Mouse (Mus musculus) telencephalon, adult 2 months (tissue): ENCODE results near the gene Hpdl.
"Not testable (repeated sequence)": the region's sequence is repeated elsewhere in the genome, so short reads cannot be mapped to it uniquely, and the experiment has no call there.

Source experiments
- DNase-seq: peaks from one replicate; pipeline ENCODE4 v3.0.0-alpha.2; 2011; ENCODE audit warnings: low read depth, low spot score

Hpdl gene

DNA sequence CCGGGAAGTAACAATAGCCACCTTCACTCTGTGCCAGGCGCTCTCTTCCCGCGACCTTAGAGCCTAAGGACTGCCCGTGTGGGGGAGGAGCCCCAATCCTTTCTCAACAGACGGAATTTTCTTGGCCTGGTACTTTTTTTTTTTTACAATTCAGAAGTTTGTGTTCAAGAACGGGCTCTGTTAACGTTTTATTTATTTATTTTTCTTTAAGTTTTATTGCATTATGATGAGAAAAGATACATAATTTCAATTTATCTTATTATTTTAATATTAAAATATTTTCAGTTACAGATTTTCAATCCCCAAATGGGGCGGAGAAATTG lies at the start of gene Hpdl:
TSS of gene Hpdl (minus strand) at position 14 of the 323 bp plus-strand sequence.
- DNase-seq: no peak

DNA sequence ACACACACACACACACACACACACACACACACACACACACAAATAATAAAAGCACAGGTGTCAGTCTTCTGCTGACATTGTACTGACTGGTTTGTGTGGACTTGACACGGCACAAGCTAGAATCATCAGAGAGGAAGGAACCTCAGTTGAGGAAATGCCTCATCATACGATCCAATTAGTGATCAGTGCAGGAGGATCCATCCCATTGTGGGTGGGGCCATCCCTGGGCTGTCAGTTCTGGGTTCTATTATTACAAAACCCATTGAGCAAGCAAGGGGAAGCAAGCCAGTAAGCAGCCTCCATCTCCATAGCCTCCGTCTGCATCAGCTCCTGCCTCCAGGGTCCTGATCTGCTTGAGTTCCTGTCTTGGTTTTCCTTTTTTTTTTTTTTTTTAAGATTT lies 48.4 kb upstream of the Hpdl start:
- no peak for DNase-seq

DNA sequence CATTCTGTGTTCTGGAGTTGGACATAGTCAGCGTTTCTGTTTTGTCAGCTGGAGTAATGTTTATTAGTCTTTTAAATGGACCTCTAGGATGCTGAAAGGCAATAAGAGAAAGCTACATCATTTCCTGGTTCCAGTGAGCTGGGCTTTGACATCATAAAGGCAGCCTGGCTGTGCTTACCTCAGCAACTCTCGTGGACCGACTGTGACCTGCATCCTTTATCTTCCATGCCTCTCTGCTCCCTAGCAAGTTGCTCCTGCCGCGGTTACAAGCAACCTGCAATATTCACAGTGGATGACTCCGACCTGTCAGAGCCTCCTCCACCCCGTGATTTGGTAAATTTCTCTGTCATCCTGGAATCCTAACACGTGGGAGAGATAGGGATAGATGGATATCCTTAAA lies 40.5 kb upstream of the Hpdl start:
- no peak for DNase-seq

DNA sequence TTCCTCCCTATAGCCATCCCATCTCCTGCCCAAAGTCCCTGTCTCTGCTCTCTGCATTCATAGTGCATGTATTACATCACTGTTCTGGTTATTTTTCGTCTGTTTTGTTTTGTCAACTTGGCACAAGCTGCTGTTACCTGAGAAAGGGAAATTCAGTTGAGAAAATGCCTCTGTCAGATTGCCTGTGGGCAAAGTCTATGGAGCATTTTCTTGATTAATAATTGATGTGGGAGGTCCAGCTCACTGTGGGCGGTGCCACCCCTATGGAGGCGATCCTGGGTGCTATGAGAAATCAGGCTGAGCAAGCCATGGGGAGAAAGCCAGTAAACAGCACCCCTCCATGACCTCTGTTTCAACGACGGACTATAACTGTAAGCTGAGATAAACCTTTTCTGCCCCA lies 38.2 kb upstream of the Hpdl start:
- no peak for DNase-seq

DNA sequence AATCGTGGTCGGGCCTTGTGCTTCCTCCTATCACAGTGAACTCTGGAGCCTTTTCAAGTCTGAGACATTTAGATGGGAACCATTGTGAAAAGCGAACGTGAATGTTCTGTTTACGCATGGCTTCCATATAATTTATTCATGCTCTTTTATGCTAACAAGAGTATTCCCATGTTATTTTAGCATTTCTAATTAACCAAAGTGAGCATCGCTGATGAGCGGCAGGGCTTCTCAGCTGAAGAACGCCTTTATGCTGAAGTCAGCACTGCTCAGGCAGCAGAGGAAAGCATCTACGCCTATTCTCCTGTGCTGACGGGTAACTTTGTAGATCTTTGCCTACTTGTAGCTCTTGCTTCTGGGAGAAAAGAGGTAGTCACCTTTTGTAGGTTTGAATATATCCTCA lies 35.7 kb upstream of the Hpdl start:
- DNase-seq: no peak

DNA sequence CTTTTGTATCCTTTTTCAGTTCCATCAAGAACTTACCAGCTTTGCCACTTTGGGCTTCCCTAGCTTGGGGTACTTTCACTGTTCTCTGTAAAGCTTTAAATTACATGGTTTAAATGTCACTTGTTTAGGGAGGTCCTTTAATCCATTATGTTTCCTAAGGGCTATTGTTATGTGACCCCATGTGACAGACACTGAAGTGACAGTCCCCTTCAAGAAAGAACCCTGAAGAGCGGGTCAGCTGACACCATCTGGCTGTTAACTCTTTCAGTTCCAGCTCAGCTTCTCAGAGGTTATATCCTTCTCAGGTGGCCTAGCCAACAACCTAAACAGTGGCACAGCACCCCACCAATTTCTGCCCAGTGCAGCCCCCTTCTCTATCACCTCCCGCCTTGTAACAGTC lies 32.8 kb upstream of the Hpdl start:
- no peak for DNase-seq

DNA sequence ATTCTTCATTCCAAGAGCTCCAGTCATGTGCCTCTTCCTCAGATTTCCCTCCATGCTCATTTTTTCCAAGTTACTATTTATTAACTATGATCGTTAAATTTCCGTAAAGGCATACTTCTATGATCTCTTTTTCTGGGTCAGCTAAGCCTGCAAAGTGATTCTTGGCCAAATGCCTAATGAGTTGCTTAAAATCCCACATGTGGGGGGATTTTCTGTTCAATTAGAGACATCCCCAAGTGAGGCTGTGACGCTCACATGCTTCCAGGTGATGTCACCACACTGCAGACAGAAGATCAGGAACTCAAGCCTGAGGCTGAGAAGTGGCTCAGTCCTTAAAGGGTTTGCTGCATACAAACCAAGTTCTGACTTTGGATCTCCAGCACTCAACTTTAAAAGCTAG lies 28.4 kb upstream of the Hpdl start:
- DNase-seq: no peak

DNA sequence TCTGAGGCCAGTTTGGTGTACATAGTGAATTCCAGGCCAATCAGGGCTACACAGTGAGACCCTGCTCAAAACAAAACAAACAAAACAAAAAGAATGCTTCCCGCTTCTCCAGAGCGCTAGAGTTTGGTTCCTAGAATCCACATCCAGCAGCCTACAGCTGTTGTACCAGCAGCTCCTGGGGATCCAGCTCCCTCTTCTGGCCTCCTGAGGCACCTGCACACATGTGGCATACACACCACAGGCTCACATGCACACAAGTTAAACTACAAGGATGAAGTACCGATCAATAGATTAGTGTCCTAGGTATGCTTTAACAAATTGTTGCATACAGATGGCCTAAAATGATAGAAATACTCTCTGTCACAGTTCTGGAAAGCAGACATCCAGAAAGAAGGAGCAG lies 22.8 kb upstream of the Hpdl start:
- no peak for DNase-seq

DNA sequence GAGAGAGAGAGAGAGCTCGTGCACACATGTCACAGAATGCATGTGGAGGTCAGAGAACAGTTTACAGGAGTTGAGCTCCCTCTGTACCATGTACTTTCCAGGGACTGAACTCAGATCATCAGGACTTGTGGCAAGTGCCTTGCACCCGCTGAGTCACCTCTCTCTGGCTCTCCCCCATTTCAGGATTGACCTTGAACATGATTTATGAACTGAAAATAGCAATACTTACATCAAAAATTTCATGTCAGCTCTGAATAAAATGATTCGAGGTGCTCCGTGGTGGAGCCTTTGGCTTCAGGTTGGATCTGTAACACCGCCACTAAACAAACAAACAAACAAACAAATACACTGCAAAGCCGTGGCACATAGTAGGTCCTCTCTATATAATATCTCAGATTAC lies 19.3 kb upstream of the Hpdl start:
- no peak for DNase-seq

DNA sequence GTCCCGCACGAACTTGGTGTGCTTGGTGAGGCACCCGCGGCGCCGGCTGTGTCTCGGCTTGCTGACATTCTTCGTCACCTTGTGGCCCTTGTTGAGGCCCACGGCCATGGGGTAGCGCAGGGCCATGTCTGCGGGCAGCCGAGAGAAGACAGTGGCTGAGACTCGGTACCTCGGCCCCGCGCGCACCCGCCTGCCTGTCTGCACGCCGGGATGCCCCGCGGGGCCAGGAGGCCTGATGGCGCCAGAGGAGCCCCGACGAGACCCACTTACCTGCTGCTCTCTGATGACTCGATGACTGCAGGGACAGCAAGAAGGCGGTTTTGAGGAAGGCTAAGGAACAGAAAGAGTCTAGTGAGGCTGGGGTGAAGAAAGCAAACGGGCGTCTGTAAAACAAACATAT lies 18.6 kb upstream of the Hpdl start:
- not testable (repeated sequence) for DNase-seq

DNA sequence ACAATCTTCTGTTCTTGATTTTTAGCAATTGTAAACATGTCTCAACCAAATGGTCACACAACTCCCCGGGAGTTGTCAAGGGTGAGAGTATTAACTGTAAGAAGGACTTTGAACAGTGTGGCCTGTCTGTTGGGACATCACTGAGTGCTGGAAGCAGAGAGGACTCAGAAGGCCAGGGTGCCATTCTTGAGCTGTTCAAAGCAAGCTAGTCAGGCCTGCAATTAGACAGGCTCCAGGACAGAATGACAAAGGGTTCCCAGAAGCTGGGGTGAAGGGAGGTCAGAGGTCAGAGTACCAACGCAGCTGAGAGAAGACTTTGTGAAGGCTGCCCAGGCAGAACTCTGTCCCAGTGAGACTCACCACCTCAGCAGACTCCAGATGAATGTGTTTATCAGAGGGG lies 17.5 kb upstream of the Hpdl start:
- DNase-seq: no peak

DNA sequence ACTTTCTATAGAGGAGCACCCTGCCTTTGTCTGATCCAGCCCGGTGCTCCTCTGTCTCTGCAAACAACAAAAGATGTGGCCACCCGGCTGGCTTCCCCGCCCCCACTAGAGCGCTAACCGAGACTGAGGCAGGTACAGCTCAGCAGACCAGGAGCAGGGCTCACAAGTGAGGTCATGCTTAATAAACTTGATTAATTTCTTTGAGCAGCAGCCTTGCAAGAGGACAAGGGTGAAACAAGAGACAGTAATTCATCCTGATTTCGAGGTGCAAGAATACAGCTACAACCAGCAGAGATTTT lies 8.5 kb upstream of the Hpdl start:
- DNase-seq: no peak

DNA sequence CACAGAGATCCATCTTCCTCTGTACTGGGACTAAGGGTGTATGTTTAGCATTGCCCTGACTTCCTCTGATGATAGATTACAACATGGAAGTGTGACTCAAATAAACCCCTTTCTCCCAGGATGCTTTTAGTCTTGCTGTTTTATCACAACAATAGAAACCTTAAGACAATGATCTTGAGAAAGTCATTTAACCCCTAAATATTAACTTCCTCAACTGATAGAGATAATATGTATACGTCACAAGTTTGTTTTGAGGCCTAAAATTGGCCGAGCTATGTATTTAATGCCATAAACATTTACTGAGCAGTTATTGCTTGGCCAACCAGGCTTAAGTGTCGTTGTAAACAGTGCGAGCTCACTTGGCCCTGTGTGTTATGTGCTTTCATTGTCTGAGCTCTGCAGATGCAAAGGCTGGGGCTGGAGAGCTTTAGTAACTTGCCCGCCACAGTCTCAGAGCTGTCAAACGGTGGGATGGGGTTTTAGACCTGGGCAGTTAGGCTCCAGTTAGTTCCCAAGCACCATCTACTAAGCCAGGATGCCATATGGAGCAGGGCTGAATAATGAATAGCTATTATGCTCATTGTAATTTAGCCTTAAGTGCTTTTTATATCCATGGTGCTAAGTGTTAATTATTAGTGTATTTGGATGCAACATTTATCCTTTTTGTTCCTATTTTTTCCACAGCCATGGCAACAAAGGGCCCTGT lies 8.0 kb upstream of the Hpdl start:
- no peak for DNase-seq

DNA sequence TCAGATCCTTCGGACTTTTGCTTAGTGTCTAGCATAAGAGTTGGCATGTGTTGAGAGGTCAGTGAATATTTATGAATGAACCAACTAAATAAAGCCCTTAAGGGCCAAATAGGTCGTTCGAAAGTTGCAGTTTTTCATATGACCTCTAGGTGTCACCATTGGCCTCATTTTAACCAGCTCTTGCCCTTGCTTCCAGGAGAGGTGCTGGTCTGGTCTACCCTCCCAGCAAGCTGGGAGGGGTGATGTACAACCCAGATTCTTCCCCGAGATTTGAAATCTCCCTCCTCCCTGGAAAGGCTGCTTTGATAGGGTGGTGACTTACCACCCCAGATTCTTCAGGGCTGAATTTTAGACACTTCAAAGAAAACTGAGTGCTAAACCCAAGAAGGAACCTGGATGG lies 6.3 kb upstream of the Hpdl start:
- DNase-seq: peak; percentile 53

DNA sequence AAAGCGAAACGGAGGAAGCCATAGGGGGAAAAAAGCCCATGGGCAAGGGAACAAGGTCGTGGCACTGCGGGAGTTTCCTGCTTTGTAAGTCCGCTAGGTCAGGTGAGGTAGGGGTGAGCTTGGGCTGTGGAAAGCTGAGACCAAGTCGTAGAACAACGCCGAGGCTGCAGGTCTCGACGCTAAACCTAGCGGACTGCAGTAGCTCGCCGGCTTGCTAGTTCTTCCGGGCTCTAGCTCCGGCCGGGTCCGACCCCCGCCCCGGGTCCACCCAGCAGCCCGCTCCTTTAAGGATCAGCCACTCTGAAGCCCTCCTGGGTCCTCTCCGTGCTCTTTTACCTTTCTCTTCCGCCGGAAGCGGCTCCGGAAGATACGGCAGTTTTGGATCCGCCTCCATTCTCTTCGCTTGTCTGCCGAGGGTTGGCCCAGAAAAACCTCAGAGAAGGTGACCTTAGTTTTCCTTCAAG lies 3.1 kb upstream of the Hpdl start:
- DNase-seq: peak; percentile 69

DNA sequence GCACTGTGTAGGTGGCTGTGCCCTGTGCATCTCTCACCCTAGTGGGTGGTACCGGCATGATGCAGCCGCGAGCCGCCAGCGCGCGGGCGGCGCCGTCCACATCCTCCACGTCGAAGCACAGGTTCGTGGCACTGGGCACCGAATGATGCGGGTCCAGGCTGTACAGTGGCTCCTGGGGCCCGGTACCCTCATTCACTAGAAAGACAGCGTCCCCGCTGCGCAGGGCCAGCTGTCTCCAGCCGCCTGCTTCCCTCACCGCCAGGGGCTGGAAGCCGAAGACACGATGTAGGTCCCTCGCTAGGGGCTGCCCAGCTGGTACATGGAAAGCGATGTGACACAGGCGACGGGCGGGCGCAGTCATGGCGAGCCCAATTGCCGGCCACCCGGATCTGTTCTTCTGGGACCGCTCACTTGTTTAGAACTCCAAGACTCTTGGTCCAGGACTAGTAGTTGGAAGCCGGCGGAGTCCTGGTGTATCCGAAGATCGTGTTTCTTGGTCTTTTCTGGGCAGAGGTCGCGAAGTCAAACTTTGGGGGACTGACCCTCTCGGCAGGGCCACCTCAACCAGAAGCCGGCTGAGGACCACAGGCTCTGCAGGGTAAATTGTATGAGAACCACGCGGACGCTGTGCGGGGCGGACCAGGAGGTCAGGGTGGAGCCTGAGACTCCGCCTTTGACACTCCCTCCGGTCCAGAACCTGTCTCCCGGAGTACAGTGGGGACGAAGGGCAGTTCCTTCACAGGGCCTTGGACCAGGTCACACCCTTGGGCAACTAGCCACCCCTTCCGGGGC lies 409 bp downstream of the Hpdl start:
- DNase-seq: no peak

DNA sequence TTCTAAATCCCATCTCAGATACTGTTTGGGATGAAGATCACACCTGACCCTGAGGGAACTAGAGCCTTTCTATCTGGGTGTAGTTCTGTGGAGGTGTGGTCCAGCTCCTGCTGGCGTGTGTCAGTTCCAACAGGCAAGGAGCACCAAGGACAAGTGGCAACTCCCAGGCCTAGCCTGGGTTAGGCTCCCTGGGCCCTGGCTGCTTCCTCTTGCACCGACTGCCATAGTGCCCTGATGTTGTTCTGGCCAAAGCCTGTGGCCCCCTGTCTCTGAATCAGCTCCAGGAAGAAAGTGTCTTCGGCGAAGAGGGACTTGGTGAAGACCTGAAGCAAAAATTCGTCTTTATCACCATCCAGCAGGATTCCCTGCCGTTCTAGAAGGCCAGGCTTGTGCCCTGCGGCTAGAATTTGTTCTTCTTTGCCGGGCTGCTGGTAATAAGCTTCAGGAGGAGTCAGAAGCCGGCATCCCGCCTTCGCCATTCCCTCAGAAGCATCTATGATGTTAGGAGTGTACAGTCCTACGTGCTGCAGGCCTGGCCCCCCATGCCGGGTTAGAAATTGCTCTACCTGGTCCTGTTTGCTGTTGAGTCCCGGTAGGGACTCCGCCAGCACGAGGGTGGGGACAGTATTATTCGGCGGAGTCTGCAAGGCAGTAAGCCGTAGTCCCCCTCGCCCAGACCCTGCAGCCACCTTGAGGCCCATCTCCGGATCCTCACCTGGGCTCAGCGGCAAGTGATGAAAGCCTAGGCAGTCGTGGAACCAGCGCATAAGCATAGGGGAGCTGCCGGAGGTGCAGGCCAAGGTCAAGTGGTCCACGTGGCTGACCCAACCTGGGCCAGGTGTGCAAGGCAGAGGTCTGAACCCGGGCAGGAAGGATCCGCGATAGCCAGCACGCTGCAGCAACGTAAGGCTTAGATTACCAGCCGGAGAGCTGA lies 1.3 kb downstream of the Hpdl start:
- no peak for DNase-seq

DNA sequence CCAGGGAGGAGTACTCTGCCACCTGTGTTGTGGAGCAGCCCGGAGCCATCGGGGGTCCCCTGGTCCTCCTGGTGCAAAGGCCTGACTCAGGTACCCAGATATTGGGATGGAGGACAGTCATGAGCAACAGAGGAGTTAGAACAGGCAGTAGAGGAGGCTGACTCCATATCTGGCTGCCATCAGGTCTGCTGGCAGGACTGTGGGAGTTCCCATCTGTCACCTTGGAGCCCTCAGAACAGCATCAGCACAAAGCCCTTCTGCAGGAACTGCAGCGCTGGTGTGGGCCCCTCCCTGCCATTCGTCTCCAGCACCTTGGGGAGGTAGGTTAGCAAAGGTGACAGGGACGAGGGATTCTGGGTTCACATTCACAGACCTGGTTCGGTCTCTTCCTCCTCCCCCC lies 4.0 kb downstream of the Hpdl start:
- DNase-seq: no peak

DNA sequence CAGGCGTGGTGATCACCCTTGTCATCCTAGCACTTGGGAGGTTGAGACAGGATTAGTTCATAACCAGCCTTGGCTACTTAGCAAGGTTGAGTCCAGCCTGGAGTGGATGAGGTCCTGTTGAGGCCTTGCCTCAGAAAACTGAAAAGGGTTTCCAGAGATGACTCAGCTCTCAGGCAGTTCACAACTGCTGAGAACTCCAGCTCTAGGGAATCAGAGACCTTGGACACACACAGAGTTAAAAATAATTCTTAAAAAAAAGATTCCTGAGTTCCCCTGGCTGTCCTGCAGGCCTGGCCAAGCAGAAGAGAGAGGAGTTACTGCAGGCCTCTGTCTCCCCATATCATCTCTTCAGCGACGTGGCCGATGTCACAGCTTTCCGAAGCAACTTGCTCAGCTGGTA lies 6.2 kb downstream of the Hpdl start:
- DNase-seq: no peak

DNA sequence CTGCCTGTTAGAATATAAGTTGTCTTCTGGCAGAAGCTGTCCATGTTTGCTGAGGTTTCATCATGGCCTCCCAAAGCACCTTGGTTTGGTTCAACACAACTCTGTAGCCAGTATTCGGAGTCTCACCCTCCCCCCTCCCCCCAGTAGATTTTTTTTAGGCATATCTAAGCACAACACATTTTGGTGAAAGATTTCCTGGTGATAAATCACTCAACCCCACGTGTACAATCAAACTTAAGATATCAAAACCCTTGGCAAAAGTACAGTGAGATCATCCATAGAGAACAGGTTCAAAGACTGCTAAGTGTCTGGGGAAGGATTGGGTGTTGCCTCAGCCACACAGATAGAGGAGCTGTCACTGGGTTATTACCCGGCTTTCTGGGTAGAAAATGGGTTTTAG lies 10.5 kb downstream of the Hpdl start:
- DNase-seq: no peak

DNA sequence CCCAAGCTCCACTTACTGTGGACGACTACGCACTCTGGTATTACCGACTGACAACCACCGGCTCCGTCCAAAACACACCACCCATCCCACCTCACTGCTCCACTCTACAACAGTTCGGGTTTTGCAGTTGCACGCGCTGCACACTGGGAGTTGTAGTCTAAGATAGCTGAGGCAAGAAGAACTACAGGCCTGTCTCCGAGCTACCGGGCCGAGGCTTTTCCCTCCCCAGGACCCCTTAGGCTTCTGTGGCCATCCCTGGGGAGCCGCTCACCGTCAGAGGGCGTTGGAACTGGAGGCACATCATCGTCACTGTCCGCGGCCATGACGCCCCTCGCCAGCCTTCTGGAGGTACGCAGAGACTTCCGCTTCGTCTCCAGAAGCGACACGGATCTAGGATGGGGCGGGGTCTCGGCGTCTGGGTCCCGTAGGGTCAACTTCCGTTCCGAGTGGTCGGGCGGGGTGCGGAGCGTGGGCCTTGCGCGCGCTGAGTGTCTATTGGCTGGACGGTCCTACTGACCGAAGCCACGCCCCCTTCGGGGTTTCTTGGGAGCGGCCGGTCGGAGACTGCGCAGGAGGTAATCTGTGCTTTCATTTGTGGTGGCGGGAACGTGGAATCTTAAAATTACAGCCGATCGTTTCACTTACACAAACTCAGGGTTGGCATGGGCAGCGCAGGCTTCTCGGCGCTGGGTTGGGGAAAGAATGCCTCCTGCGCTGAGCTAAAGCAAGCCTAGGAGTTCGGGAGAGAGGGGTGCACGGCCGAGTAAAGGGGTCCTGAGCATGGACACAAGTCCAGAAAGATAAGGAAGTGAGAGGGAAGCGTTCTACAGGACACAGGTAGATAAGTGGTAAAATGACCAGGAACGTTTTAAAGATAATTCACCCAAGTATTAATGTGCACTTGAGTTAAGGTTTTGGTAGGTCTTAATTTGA lies 14.0 kb downstream of the Hpdl start, which contains the start of the genes Toe1 and Mutyh:
TSS of gene Toe1 (minus strand) at position 444 of the 933 bp plus-strand sequence.
TSS of gene Mutyh (plus strand) at position 527 of the 933 bp plus-strand sequence.
- peak; percentile 95 for DNase-seq
